Mouse (Mus musculus) limb, embryonic 13.5 days (tissue): ENCODE results near the gene C1qc. TPM values are rescaled to one million over a fixed set of nuclear protein-coding genes. Genes with fewer than 3 reads are reported as not detected.
A peak's percentile ranks its signal among the peaks of the same experiment; 100 is the strongest.

ENCODE experiments used
- ATAC-seq: fragments of 200-750 bp; cut with Nextera tagmentation; 2 replicates; pipeline ENCODE4 v1.8.0; 2017; ENCODE audit warnings: low read depth, moderate number of reproducible peaks, moderate TSS enrichment; ENCODE audit not compliant: low FRiP score
- H3K27ac ChIP-seq: fragments of 300-500 bp; sonication (generic); 2 replicates; pipeline ENCODE4 v1.5.1; 2015; ENCODE audit warnings: inconsistent platforms, mild to moderate bottlenecking, moderate library complexity
- H3K27me3 ChIP-seq: fragments of 300-500 bp; sonication (generic); 2 replicates; pipeline ENCODE4 v1.6.1; 2015; ENCODE audit warnings: mild to moderate bottlenecking, inconsistent platforms
- H3K36me3 ChIP-seq: fragments of 300-500 bp; sonication (generic); 2 replicates; pipeline ENCODE4 v1.6.1; 2015; ENCODE audit warnings: inconsistent platforms, mild to moderate bottlenecking, moderate library complexity
- H3K4me1 ChIP-seq: fragments of 300-500 bp; sonication (generic); 2 replicates; pipeline ENCODE4 v1.6.1; 2015; ENCODE audit warnings: inconsistent platforms
- H3K4me2 ChIP-seq: fragments of 300-500 bp; sonication (generic); replicated peaks from 2 replicates; pipeline ENCODE4 v1.6.1; 2015; ENCODE audit warnings: inconsistent platforms, mild to moderate bottlenecking, moderate library complexity
- H3K4me3 ChIP-seq: fragments of 300-500 bp; sonication (generic); 2 replicates; pipeline ENCODE4 v1.5.1; 2015; ENCODE audit warnings: moderate library complexity, mild to moderate bottlenecking, inconsistent platforms
- H3K9ac ChIP-seq: fragments of 300-500 bp; sonication (generic); 2 replicates; pipeline ENCODE4 v1.6.1; 2015; ENCODE audit warnings: mild to moderate bottlenecking, inconsistent platforms
- H3K9me3 ChIP-seq: fragments of 300-500 bp; sonication (generic); 2 replicates; pipeline ENCODE4 v1.6.1; 2016; ENCODE audit warnings: inconsistent platforms
- WGBS: fragments of 180-500 bp; shearing (Covaris S2); methylation state at CpG from one replicate; pipeline ENCODE4 v1.1.7; 2015; 5-methylcytosine and 5-hydroxymethylcytosine counted together
- polyA plus RNA-seq: library from polyadenylated mRNA; unstranded; fragments of >200 nt; fragmentation: Nextera tagmentation; extraction: Ambion mirVana; gene quantifications from 2 replicates; pipeline ENCODE4 v1.2.1, GENCODE M21; 2015

The C1qc gene
- polyA plus RNA-seq, 1 experiment from 2014 or later, result 18.1 TPM

DNA sequence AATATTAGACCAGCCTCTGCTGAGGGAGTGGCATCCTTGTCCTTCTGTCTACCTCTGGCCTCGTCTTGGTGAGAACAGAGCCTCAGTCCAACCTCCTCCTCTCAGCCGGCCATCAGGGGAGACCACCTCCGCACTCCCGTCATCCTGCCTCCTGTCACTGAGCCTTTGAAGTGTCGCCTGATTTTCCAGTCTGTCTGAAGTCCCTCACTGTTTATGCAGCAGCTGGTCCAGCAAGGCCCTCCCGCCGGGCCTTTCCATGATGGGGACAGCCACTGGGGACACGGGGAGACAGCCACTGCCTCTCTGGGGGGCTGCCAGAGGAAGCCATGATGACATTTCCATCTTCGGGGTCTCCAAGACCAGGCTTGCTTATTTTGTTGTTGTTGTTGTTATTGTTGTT, 20.0 kb upstream of the C1qc start:
- H3K9me3 ChIP-seq, result no peaks in the 10 kb centered on the region
- H3K9ac ChIP-seq, result no peak overlapping the region
- WGBS, result 12% methylated on average over 9 of the region's 9 CpGs
- no peak overlapping the region for H3K27ac ChIP-seq
- ATAC-seq, result no peak
- H3K36me3 ChIP-seq, result no peaks in the 10 kb centered on the region
- no peak overlapping the region for H3K4me2 ChIP-seq
- H3K4me3 ChIP-seq, result no peak overlapping the region
- H3K27me3 ChIP-seq, result peaks cover 77% of the 10 kb centered on the region
- H3K4me1 ChIP-seq, result 0 out of 2 replicates have a peak, but pooled peaks cover 5% of the 10 kb centered on the region

DNA sequence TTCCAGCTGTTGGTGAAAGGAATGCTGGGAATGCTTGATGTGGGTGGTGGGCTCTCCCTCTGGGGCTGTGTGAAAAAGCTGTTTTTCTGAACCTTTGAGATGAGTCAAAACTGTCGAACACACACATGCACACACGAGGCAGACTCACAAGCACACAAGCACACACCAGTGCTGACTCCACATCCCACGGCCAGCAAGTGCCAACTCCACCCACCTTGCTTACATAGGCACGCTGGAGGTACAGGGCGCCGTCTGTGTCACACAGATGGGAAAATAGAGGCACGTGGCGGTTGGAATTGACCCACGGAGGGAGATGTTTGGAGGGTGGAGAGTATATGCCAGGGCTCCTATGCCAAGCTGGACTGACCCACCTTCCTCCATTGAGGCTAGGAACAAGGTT, 18.9 kb upstream of the C1qc start:
- Histone ChIP-seq H3K27me3 (peaks cover 80% of the 10 kb centered on the region), H3K9ac (no peak overlapping the region), H3K4me2 (no peak overlapping the region), H3K4me1 (0 out of 2 replicates have a peak, but pooled peaks cover 5% of the 10 kb centered on the region), H3K4me3 (no peak overlapping the region), H3K36me3 (no peaks in the 10 kb centered on the region), H3K9me3 (no peaks in the 10 kb centered on the region), H3K27ac (no peak overlapping the region)
- 35% methylated on average over 9 of the region's 9 CpGs for WGBS
- ATAC-seq, result no peak

DNA sequence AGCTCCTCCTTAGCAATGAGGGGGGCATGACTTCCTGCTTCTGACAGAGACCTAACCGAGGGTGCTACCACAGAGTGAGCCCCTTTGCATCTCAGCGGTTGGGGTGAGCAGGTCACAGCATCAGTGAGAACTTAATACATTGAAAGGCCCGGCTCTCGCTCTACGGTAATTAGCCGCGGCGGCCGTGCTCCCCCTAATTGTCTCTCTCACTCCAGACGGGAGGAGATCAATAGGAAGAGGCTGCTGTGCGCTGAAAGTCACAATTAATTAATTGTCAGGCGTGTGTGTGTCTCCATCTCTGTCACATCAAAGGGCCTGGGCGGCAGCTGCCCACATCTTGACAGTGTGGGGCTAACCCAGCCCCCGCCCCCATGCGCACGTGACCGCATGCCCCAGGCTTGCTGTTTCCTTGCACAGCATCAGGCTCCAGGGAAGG, 18.4 kb upstream of the C1qc start:
- WGBS, result 2% methylated on average over 17 of the region's 17 CpGs
- Histone ChIP-seq H3K4me1 (0 out of 2 replicates have a peak, but pooled peaks cover 5% of the 10 kb centered on the region), H3K4me3 (no peak overlapping the region), H3K9ac (no peak overlapping the region), H3K27me3 (peaks cover 81% of the 10 kb centered on the region), H3K4me2 (no peak overlapping the region), H3K27ac (no peak overlapping the region), H3K36me3 (no peaks in the 10 kb centered on the region), H3K9me3 (no peaks in the 10 kb centered on the region)
- ATAC-seq, result no peak

DNA sequence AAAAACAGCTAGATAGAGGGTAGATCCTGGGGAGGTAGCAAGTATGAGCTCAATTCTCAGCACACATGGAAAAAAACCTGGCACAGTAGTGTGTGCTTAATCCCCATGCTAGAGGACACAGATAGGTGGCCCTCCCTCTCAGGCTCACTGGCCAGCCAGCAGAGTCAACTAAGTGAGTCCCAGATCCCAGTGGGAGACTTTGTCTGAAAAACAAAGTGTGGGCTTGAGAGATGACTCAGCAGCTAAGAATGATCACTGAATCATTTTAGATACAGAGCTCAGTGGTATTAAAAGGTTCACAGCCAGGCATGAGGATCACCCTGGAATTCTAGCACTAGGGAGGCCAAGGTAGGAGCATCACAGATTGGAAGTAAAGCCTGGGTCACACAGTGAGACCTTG, 14.9 kb upstream of the C1qc start:
- Histone ChIP-seq H3K4me3 (no peak overlapping the region), H3K27ac (no peak overlapping the region), H3K4me1 (0 out of 2 replicates have a peak, but pooled peaks cover 5% of the 10 kb centered on the region), H3K36me3 (no peaks in the 10 kb centered on the region), H3K4me2 (no peak overlapping the region), H3K9me3 (no peaks in the 10 kb centered on the region), H3K27me3 (peaks cover 89% of the 10 kb centered on the region), H3K9ac (no peak overlapping the region)
- no peak for ATAC-seq

DNA sequence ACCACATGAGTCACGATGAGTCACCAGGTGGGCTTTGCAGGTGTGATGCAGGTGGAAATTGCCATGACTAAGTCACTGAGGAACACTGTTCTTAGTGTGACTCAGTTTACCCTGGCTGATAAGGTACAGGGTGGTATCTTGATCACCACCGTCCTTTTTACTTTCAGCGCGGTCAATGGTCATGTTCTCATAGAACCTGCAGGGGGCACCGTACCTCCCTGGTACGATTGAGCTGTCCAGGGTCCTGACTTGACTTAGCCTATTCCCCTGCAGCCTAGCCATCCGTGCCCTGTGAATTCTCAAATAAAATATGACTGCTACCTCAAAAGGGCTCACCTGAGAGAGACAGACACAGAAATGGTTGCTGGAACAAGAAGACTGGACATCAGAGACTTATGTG, 14.2 kb upstream of the C1qc start:
- 11% methylated on average over 7 of the region's 7 CpGs for WGBS
- H3K4me3 ChIP-seq, result no peak overlapping the region
- no peak overlapping the region for H3K9ac ChIP-seq
- H3K27me3 ChIP-seq, result peaks cover 89% of the 10 kb centered on the region
- H3K27ac ChIP-seq, result no peak overlapping the region
- no peaks in the 10 kb centered on the region for H3K36me3 ChIP-seq
- ATAC-seq, result no peak
- no peaks in the 10 kb centered on the region for H3K9me3 ChIP-seq
- no peak overlapping the region for H3K4me2 ChIP-seq
- 0 out of 2 replicates have a peak, but pooled peaks cover 5% of the 10 kb centered on the region for H3K4me1 ChIP-seq

DNA sequence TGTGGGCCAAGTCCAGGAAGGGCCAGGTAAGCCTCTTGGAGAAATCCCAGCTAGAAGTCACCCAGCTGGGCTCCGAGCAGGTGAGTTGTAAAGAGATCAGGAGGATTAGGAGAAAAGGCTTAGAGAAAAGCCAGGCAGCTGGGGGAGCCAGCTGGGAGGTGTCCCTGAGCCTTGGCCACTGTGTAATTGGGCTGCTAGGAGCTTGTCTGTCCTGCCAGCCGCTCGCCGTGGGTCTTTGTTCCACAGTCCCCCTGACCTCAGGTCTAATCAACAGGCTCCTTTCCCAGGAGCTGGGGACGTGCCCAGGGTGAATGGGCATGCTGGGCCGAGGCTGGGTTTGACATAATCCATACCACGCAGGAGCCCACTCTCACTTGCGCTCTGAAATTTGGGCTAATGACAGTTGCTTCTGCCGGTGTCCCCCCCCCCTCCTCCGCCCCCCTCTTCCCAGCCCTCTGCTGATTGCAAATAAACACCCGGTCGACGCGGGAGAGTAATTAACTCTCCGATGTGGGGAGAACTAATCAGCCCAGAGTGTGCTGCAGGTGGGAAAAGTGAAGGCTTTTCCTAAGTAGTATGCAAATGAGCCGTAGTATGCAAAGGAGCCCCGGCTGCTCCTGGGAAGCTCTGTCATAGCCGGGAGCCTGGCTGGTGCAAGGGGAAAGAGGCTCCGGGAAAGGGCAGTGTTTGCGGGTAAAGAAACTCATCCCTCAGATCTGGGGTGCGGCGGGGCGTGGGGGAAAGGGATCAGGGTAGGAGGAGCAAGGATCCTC, 12.1 kb upstream of the C1qc start:
- no peaks in the 10 kb centered on the region for H3K9me3 ChIP-seq
- H3K27ac ChIP-seq, result no peak overlapping the region
- H3K4me3 ChIP-seq, result no peak overlapping the region
- H3K9ac ChIP-seq, result no peak overlapping the region
- H3K27me3 ChIP-seq, result peaks cover 69% of the 10 kb centered on the region
- H3K36me3 ChIP-seq, result no peaks in the 10 kb centered on the region
- 3% methylated on average over 23 of the region's 23 CpGs for WGBS
- H3K4me1 ChIP-seq, result no peaks in the 10 kb centered on the region
- no peak for ATAC-seq
- no peak overlapping the region for H3K4me2 ChIP-seq

DNA sequence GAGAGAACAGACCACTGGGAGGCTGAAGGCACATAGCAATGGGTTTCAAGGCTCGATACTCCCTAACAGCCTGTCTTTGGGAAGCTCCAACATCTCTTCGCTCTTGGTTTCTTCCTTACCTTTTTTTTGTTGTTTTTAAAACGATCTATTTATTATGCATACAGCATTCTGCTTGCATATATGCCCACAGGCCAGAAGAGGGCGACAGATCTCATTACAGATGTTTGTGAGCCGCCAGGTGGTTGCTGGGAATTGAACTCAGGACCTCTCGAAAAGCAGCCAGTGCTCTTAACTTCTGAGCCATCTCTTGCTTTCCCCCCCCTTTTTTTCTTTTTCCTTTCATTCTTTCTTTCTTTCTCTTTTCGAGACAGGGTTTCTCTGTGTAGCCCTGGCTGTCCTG, 6.3 kb upstream of the C1qc start:
- no peak for ATAC-seq
- Histone ChIP-seq H3K9me3 (no peaks in the 10 kb centered on the region), H3K36me3 (no peaks in the 10 kb centered on the region), H3K27ac (no peak overlapping the region), H3K9ac (no peak overlapping the region), H3K4me3 (no peak overlapping the region), H3K4me1 (0 out of 2 replicates have a peak, but pooled peaks cover 9% of the 10 kb centered on the region), H3K27me3 (peaks cover 62% of the 10 kb centered on the region), H3K4me2 (no peak overlapping the region)
- 65% methylated on average over 7 of the region's 7 CpGs for WGBS

DNA sequence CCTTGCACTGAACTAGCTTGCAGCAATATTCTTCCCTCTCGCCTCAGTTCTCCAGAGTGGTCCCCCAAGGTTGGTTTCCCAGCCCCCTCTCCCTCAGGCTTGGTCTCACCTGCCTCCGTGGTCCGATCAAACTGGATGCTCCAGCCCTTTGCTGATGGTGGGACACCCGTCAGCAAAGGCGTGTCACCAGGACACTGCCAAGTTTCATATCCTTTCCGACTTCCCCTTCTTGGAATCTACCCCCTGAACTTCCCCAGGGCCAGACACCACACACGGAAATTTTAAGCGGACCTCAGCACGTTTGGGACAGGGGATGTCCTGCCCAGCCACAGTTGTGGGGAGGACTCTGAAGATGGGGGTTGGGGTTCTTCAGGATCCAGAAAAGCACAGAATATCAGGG, 5.8 kb upstream of the C1qc start, which contains the start of gene C1qa:
C1qa (minus strand) TSS at position 167 of the 400 bp plus-strand sequence.
- no peak for ATAC-seq
- no peak within 1 kb of the TSS for H3K27ac ChIP-seq
- H3K36me3 ChIP-seq, result no peaks in the 10 kb centered on the region
- no peak within 1 kb of the TSS for H3K4me3 ChIP-seq
- WGBS, result 73% methylated on average over 9 of the region's 9 CpGs
- no peak within 1 kb of the TSS for H3K4me2 ChIP-seq
- H3K27me3 ChIP-seq, result peaks cover 62% of the 10 kb centered on the region
- no peak within 1 kb of the TSS for H3K9ac ChIP-seq
- H3K4me1 ChIP-seq, result 0 out of 2 replicates have a peak, but pooled peaks cover 9% of the 10 kb centered on the region
- H3K9me3 ChIP-seq, result no peaks in the 10 kb centered on the region

DNA sequence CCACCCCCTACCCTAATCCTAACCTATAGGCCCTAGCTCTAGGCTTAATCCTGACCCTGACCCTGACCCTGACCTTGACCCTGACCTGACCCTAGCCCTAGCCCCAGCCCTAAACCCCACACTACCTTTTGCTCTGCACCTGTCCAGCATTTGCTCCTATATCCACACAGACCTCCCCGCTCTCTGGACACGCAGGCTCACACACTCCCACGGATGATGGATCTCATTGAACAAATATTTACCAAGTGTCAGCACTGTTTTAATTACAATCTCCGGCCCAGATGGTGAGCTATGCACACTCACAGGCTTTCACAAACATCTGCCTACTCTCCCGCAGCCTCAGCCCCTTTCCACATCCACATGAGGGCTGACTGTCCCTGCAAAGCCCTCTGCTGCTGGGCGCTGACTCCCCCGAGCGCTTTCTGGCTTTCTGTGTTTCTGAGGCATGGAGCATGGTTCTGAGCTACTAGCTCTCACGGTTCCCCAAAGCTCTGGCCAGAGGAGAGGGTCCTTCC, 5.3 kb upstream of the C1qc start:
- ATAC-seq, result no peak
- Histone ChIP-seq H3K4me2 (no peak overlapping the region), H3K4me3 (no peak overlapping the region), H3K9me3 (no peaks in the 10 kb centered on the region), H3K27ac (no peak overlapping the region), H3K9ac (no peak overlapping the region), H3K36me3 (no peaks in the 10 kb centered on the region), H3K27me3 (peaks cover 62% of the 10 kb centered on the region), H3K4me1 (0 out of 2 replicates have a peak, but pooled peaks cover 9% of the 10 kb centered on the region)
- 67% methylated on average over 9 of the region's 9 CpGs for WGBS

DNA sequence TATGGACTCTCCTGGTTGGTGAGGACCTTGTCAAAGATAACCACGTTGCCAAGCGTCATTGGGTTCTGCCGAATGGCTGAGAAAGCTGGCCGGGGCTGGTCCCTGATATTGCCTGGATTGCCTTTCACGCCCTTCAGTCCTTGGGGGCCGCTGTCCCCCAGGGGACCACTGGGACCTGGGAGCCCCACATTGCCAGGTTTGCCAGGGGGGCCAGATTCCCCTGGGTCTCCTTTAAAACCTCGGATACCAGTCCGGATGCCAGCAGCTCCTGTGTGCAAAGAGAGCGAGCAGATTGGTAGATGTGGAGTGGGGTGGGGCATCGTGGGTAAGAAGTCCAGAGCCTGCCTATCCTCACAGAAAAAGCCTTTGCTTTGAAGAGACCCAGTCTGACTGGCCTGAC, 3.6 kb upstream of the C1qc start:
- Histone ChIP-seq H3K9ac (no peak overlapping the region), H3K4me1 (0 out of 2 replicates have a peak, but pooled peaks cover 9% of the 10 kb centered on the region), H3K36me3 (no peaks in the 10 kb centered on the region), H3K9me3 (no peaks in the 10 kb centered on the region), H3K4me2 (no peak overlapping the region), H3K27ac (no peak overlapping the region), H3K4me3 (no peak overlapping the region), H3K27me3 (peaks cover 67% of the 10 kb centered on the region)
- no peak for ATAC-seq
- 38% methylated on average over 10 of the region's 10 CpGs for WGBS

DNA sequence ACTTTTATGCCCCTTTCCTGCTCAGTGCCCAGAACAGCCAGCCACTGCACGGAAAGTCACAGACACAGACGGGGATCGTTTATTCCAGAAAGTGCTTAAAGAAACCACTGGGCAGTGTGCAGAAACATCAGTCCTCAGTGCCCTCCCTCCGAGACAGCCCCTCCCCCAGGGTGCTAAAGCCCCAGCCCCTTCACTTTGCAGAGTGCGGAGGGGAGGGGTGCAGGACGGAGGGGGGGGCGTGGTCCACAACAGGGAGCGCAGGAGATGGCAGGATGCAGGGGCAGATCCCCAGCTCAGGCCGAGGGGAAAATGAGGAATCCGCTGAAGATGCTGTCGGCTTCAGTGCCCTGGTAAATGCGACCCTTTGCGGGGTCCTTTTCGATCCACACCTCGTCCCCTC, 3.0 kb upstream of the C1qc start:
- Histone ChIP-seq H3K9ac (no peak overlapping the region), H3K36me3 (no peaks in the 10 kb centered on the region), H3K27me3 (peaks cover 70% of the 10 kb centered on the region), H3K9me3 (no peaks in the 10 kb centered on the region), H3K27ac (no peak overlapping the region), H3K4me2 (peak overlapping the region; percentile 41), H3K4me1 (0 out of 2 replicates have a peak, but pooled peaks cover 9% of the 10 kb centered on the region), H3K4me3 (peak overlapping the region; percentile 7; the same call in 1 of the 2 replicates)
- WGBS, result 5% methylated on average over 15 of the region's 15 CpGs
- ATAC-seq, result no peak

DNA sequence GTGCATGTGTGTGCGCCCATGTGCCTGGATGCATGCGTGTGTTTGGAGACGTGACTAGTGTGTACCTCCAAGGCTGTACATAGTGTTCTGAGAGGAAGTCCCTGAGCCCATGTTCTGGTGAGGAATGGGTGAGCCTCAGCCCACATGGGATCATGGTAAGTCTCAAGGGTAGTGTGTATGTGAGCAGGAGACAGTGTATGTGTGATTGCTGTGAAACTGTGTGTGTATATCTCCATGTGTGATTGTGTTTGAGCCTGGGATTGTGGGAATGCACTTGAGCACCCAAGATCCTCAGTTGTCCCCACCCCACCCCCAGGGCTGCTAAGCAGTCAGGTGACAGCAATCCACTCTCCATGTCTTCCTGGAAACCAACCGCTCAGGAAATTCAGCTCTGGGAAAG, 2.0 kb upstream of the C1qc start:
- 0 out of 2 replicates have a peak, but pooled peaks cover 9% of the 10 kb centered on the region for H3K4me1 ChIP-seq
- no peak overlapping the region for H3K27ac ChIP-seq
- no peak overlapping the region for H3K4me3 ChIP-seq
- WGBS, result 69% methylated on average over 4 of the region's 4 CpGs
- H3K9me3 ChIP-seq, result no peaks in the 10 kb centered on the region
- ATAC-seq, result no peak
- H3K27me3 ChIP-seq, result peaks cover 78% of the 10 kb centered on the region
- no peak overlapping the region for H3K9ac ChIP-seq
- H3K36me3 ChIP-seq, result no peaks in the 10 kb centered on the region
- H3K4me2 ChIP-seq, result no peak overlapping the region
